Mouse (Mus musculus): ENCODE data around the gene Gadd45gip1. TPM values are rescaled to one million over a fixed set of nuclear protein-coding genes. Genes with fewer than 3 reads are reported as not detected.

Gadd45gip1 gene
- polyA plus RNA-seq, 1 experiment from 2014 or later, result 49.9 TPM

- H3K4me2 ChIP-seq (ENCODE audit: low read length), result no peak overlapping the region
- peaks cover 5% of the 10 kb centered on the region; the same call in 1 of the 2 replicates for H3K36me3 ChIP-seq (ENCODE audit: control insufficient read depth, insufficient read depth, low read length)
- H3K4me1 ChIP-seq (ENCODE audit: control insufficient read depth in 2 of 2, insufficient read depth in 2 of 2, low read length in 2 of 2), result peaks cover 8 to 9% of the 10 kb centered on the region in 2 experiments; a peak in 2 of 4 replicates
- H3K27me3 ChIP-seq (ENCODE audit: control insufficient read depth, insufficient read depth, low read length), result no peaks in the 10 kb centered on the region
- H3K9me3 ChIP-seq (ENCODE audit: control insufficient read depth, low read length), result no peaks in the 10 kb centered on the region
- ATAC-seq (ENCODE audit: insufficient number of reproducible peaks, insufficient read depth, low FRiP score, low read depth), result no peak
- no peak overlapping the region for H3K4me3 ChIP-seq (ENCODE audit: control insufficient read depth in 1 of 2, insufficient read depth in 1 of 2, low read depth in 1 of 2, low read length in 2 of 2)
- WGBS, result 79% methylated on average over 3 of the region's 3 CpGs
- H3K27ac ChIP-seq (replicated peaks in 1 of 2; ENCODE audit: control insufficient read depth in 1 of 2, insufficient read depth in 1 of 2, low read depth in 2 of 2, low read length in 2 of 2), result no peak overlapping the region
- no peak overlapping the region for H3K9ac ChIP-seq (ENCODE audit: low read length)
Observed at GRCm38 (mm10) chr8:84874339-84874738, 43.0 kb downstream of the Gadd45gip1 start.

GRCm38 (mm10) chr8:84877297-84878035 lies 46.1 kb downstream of the Gadd45gip1 start:
- WGBS, result 76% methylated on average over 3 of the region's 3 CpGs

GRCm38 (mm10) chr8:84878915-84879314 lies 47.6 kb downstream of the Gadd45gip1 start:
- Histone ChIP-seq H3K9ac (ENCODE audit: low read length) (no peak overlapping the region), H3K27me3 (ENCODE audit: control insufficient read depth, insufficient read depth, low read length) (no peaks in the 10 kb centered on the region), H3K4me2 (ENCODE audit: low read length) (no peak overlapping the region), H3K4me1 (ENCODE audit: control insufficient read depth in 2 of 2, insufficient read depth in 2 of 2, low read length in 2 of 2) (no peaks in the 10 kb centered on the region), H3K4me3 (ENCODE audit: control insufficient read depth in 1 of 2, insufficient read depth in 1 of 2, low read depth in 1 of 2, low read length in 2 of 2) (no peak overlapping the region), H3K9me3 (ENCODE audit: control insufficient read depth, low read length) (no peaks in the 10 kb centered on the region), H3K36me3 (ENCODE audit: control insufficient read depth, insufficient read depth, low read length) (no peaks in the 10 kb centered on the region), H3K27ac (replicated peaks in 1 of 2; ENCODE audit: control insufficient read depth in 1 of 2, insufficient read depth in 1 of 2, low read depth in 2 of 2, low read length in 2 of 2) (no peak overlapping the region)
- WGBS, result 89% methylated on average over 1 of the region's 1 CpGs
- ATAC-seq (ENCODE audit: insufficient number of reproducible peaks, insufficient read depth, low FRiP score, low read depth), result no peak

More at GRCm38 (mm10) chr8:84877297-84878035, 46.1 kb downstream of the Gadd45gip1 start:
- Histone ChIP-seq H3K27ac (replicated peaks in 1 of 2; ENCODE audit: control insufficient read depth in 1 of 2, insufficient read depth in 1 of 2, low read depth in 2 of 2, low read length in 2 of 2) (no peak overlapping the region), H3K4me3 (ENCODE audit: control insufficient read depth in 1 of 2, insufficient read depth in 1 of 2, low read depth in 1 of 2, low read length in 2 of 2) (no peak overlapping the region), H3K36me3 (ENCODE audit: control insufficient read depth, insufficient read depth, low read length) (no peaks in the 10 kb centered on the region), H3K27me3 (ENCODE audit: control insufficient read depth, insufficient read depth, low read length) (no peaks in the 10 kb centered on the region), H3K9me3 (ENCODE audit: control insufficient read depth, low read length) (no peaks in the 10 kb centered on the region), H3K4me1 (ENCODE audit: control insufficient read depth in 2 of 2, insufficient read depth in 2 of 2, low read length in 2 of 2) (peaks cover under 1 to 3% of the 10 kb centered on the region in 2 experiments; a peak in 2 of 4 replicates), H3K9ac (ENCODE audit: low read length) (no peak overlapping the region), H3K4me2 (ENCODE audit: low read length) (no peak overlapping the region)
- no peak for ATAC-seq (ENCODE audit: insufficient number of reproducible peaks, insufficient read depth, low FRiP score, low read depth)

- Histone ChIP-seq H3K9ac (ENCODE audit: low read length) (no peak overlapping the region), H3K4me1 (ENCODE audit: control insufficient read depth in 2 of 2, insufficient read depth in 2 of 2, low read length in 2 of 2) (no peaks in the 10 kb centered on the region), H3K4me3 (ENCODE audit: control insufficient read depth in 1 of 2, insufficient read depth in 1 of 2, low read depth in 1 of 2, low read length in 2 of 2) (no peak overlapping the region), H3K9me3 (ENCODE audit: control insufficient read depth, low read length) (no peaks in the 10 kb centered on the region), H3K4me2 (ENCODE audit: low read length) (no peak overlapping the region), H3K36me3 (ENCODE audit: control insufficient read depth, insufficient read depth, low read length) (peaks cover 38% of the 10 kb centered on the region), H3K27ac (replicated peaks in 1 of 2; ENCODE audit: control insufficient read depth in 1 of 2, insufficient read depth in 1 of 2, low read depth in 2 of 2, low read length in 2 of 2) (no peak overlapping the region), H3K27me3 (ENCODE audit: control insufficient read depth, insufficient read depth, low read length) (no peaks in the 10 kb centered on the region)
- WGBS, result 79% methylated on average over 4 of the region's 4 CpGs
- no peak for ATAC-seq (ENCODE audit: insufficient number of reproducible peaks, insufficient read depth, low FRiP score, low read depth)
Observed at GRCm38 (mm10) chr8:84884728-84885127, 53.4 kb downstream of the Gadd45gip1 start.

Small RNA genes lying within 50 kb of the gene (microRNA-seq; reads per million reads assigned to microRNA genes)
- 2.8 reads per million, percentile 3 among the genes with 10 or more reads in this experiment for gene Mir7069

Other genes with a start within 250 kb of the Gadd45gip1 start
- 36.4 and 43.8 TPM in 2 replicates for gene Ier2, start 168.7 kb upstream of the Gadd45gip1 start, polyA plus RNA-seq (2014; fragmentation: Nextera tagmentation; extraction: Ambion mirVana)
- gene Trmt1, start 145.2 kb upstream of the Gadd45gip1 start, polyA plus RNA-seq (2014; fragmentation: Nextera tagmentation; extraction: Ambion mirVana), result 46.1 and 50.0 TPM in 2 replicates
- gene Nacc1, start 143.7 kb upstream of the Gadd45gip1 start, polyA plus RNA-seq (2014; fragmentation: Nextera tagmentation; extraction: Ambion mirVana), result 15.1 and 17.4 TPM in 2 replicates
- gene Lyl1, start 130.1 kb upstream of the Gadd45gip1 start, polyA plus RNA-seq (2014; fragmentation: Nextera tagmentation; extraction: Ambion mirVana), result 12.1 and 13.7 TPM in 2 replicates
- gene G430095P16Rik, start 108.5 kb upstream of the Gadd45gip1 start, polyA plus RNA-seq (2014; fragmentation: Nextera tagmentation; extraction: Ambion mirVana), result 5.2 and 5.9 TPM in 2 replicates
- gene Nfix, start 31.2 kb upstream of the Gadd45gip1 start, polyA plus RNA-seq (2014; fragmentation: Nextera tagmentation; extraction: Ambion mirVana), result 16.3 and 16.8 TPM in 2 replicates
- 5.9 and 6.6 TPM in 2 replicates for gene Dand5, start 8.7 kb upstream of the Gadd45gip1 start, polyA plus RNA-seq (2014; fragmentation: Nextera tagmentation; extraction: Ambion mirVana)
- gene Rad23a, start 9.1 kb downstream of the Gadd45gip1 start, polyA plus RNA-seq (2014; fragmentation: Nextera tagmentation; extraction: Ambion mirVana), result 122 and 125 TPM in 2 replicates
- 500 and 527 TPM in 2 replicates for gene Calr, start 15.4 kb downstream of the Gadd45gip1 start, polyA plus RNA-seq (2014; fragmentation: Nextera tagmentation; extraction: Ambion mirVana)
- gene Farsa, start 25.5 kb downstream of the Gadd45gip1 start, polyA plus RNA-seq (2014; fragmentation: Nextera tagmentation; extraction: Ambion mirVana), result 47.6 and 50.7 TPM in 2 replicates
- gene Syce2, start 40.6 kb downstream of the Gadd45gip1 start, polyA plus RNA-seq (2014; fragmentation: Nextera tagmentation; extraction: Ambion mirVana), result 23.7 and 25.2 TPM in 2 replicates
- gene Gcdh, start 62.4 kb downstream of the Gadd45gip1 start, polyA plus RNA-seq (2014; fragmentation: Nextera tagmentation; extraction: Ambion mirVana), result 34.0 and 38.6 TPM in 2 replicates
- 1.8 and 2.5 TPM in 2 replicates for gene Klf1, start 70.4 kb downstream of the Gadd45gip1 start, polyA plus RNA-seq (2014; fragmentation: Nextera tagmentation; extraction: Ambion mirVana)
- 4.5 and 5.5 TPM in 2 replicates for gene Dnase2a, start 77.0 kb downstream of the Gadd45gip1 start, polyA plus RNA-seq (2014; fragmentation: Nextera tagmentation; extraction: Ambion mirVana)
- 0.08 and 0.23 TPM in 2 replicates for gene Mast1, start 105.8 kb downstream of the Gadd45gip1 start, polyA plus RNA-seq (2014; fragmentation: Nextera tagmentation; extraction: Ambion mirVana)
- 0.12 TPM in 1 of 2 replicates, not detected in the other for gene Rtbdn, start 115.5 kb downstream of the Gadd45gip1 start, polyA plus RNA-seq (2014; fragmentation: Nextera tagmentation; extraction: Ambion mirVana)
- not detected in 2 replicates for gene Gm49661, start 137.9 kb downstream of the Gadd45gip1 start, polyA plus RNA-seq (2014; fragmentation: Nextera tagmentation; extraction: Ambion mirVana)
- gene Prdx2, start 138.1 kb downstream of the Gadd45gip1 start, polyA plus RNA-seq (2014; fragmentation: Nextera tagmentation; extraction: Ambion mirVana), result 792 and 804 TPM in 2 replicates
- 71.8 and 80.8 TPM in 2 replicates for gene Rnaseh2a, start 138.2 kb downstream of the Gadd45gip1 start, polyA plus RNA-seq (2014; fragmentation: Nextera tagmentation; extraction: Ambion mirVana)
- gene Junb, start 147.2 kb downstream of the Gadd45gip1 start, polyA plus RNA-seq (2014; fragmentation: Nextera tagmentation; extraction: Ambion mirVana), result 10.1 and 10.9 TPM in 2 replicates
- 5.0 and 5.1 TPM in 2 replicates for gene Hook2, start 159.1 kb downstream of the Gadd45gip1 start, polyA plus RNA-seq (2014; fragmentation: Nextera tagmentation; extraction: Ambion mirVana)
- not detected in 2 replicates for gene Best2, start 183.0 kb downstream of the Gadd45gip1 start, polyA plus RNA-seq (2014; fragmentation: Nextera tagmentation; extraction: Ambion mirVana)
- gene Asna1, start 193.8 kb downstream of the Gadd45gip1 start, polyA plus RNA-seq (2014; fragmentation: Nextera tagmentation; extraction: Ambion mirVana), result 91.5 and 109 TPM in 2 replicates
- gene Trir, start 195.3 kb downstream of the Gadd45gip1 start, polyA plus RNA-seq (2014; fragmentation: Nextera tagmentation; extraction: Ambion mirVana), result 92.0 and 95.9 TPM in 2 replicates
- 13.0 and 15.2 TPM in 2 replicates for gene Tnpo2, start 205.4 kb downstream of the Gadd45gip1 start, polyA plus RNA-seq (2014; fragmentation: Nextera tagmentation; extraction: Ambion mirVana)
- 16.6 and 21.6 TPM in 2 replicates for gene Fbxw9, start 228.5 kb downstream of the Gadd45gip1 start, polyA plus RNA-seq (2014; fragmentation: Nextera tagmentation; extraction: Ambion mirVana)
- not detected in 2 replicates for gene Gm5741, start 236.5 kb downstream of the Gadd45gip1 start, polyA plus RNA-seq (2014; fragmentation: Nextera tagmentation; extraction: Ambion mirVana)
- gene Dhps, start 240.2 kb downstream of the Gadd45gip1 start, polyA plus RNA-seq (2014; fragmentation: Nextera tagmentation; extraction: Ambion mirVana), result 50.7 and 55.8 TPM in 2 replicates
- 125 and 136 TPM in 2 replicates for gene Wdr83os, start 249.2 kb downstream of the Gadd45gip1 start, polyA plus RNA-seq (2014; fragmentation: Nextera tagmentation; extraction: Ambion mirVana)
- 35.4 and 43.0 TPM in 2 replicates for gene Wdr83, start 249.8 kb downstream of the Gadd45gip1 start, polyA plus RNA-seq (2014; fragmentation: Nextera tagmentation; extraction: Ambion mirVana)

Data from heart, embryonic 14.5 days (tissue).